Mouse (Mus musculus) large intestine, adult 2 months (tissue): ENCODE data around the gene Sbno1. TPM values are rescaled to one million over a fixed set of nuclear protein-coding genes. Genes with fewer than 3 reads are reported as not detected.

ENCODE experiments used
- DNase-seq: peaks from one replicate; pipeline ENCODE4 v3.0.0-alpha.2; 2012; ENCODE audit warnings: low read depth, low spot score
- WGBS: fragments of 180-500 bp; shearing (Covaris S2); methylation state at CpG from one replicate; pipeline ENCODE4 v1.1.7; 2018; 5-methylcytosine and 5-hydroxymethylcytosine counted together
- polyA plus RNA-seq: library from polyadenylated mRNA; depleted of rRNA; stranded (reverse); fragments of >200 nt; gene quantifications from 2 replicates; pipeline ENCODE4 v1.2.3, GENCODE M21; 2012

The Sbno1 gene
- polyA plus RNA-seq, 1 experiment = 9.9 TPM

DNA sequence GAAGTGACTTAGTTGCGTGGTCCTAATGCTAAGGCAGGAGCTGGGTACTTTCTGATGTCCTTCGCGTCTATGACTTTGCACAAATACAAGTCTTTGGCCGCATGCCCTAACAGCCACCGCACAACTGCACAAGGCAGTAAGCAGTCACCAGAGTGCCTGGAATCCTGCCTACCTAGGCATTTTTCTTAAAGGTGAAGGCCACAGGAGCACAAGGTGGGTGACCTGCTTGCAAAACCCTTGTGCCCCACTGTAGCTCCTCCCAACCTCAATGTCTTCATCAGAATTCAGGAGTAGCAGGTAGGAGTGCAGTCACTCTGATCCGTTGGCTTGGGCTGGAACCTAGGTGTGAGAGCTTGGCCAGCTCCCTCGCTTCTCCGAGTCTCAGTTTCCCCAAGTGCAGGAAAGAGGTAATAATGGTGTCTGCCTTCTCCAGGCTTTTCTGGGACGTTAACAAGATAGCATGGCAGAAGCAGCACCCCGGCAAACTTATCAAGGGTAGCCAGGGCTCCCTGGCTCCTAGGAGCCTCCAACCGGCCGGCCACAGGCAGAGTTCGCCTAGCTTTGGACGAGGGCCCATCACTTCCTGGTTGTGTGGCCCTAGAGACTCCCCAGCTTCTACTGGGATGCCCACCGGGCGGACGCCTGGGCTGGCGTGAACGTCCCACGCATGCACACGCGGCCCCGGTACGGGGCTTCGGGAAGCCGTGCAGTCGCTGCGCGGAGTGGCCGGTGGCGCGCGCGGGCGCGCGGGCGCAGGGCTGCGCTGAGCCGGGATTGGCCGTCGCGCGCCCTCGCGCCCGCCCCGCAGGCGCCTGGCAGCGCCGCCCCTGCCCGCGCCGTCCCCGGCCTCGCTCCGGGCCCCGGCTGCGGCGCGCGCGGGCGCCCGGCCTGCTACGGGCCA lies 19.1 kb upstream of the Sbno1 start:
- 7% methylated on average over 63 of the region's 66 CpGs for WGBS

DNA sequence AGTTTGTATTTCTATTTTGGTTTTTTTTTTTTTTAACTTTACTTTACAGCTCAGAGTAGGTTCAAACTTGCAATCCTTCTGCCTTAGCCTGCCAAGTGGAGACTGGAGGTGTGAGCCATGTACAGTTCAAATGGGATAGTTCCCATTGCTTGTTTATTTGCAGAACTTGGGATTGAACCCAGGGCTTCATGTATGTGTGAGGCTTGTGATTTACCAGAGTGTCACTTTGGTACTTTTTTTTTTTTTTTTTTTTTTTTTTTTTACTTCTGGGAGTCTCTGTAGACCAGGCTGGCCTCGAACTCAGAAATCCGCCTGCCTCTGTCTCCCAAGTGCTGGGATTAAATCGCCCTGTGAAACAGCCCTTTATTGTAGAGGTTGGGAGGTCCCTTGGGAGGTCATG lies 18.4 kb upstream of the Sbno1 start:
- 66% methylated on average over 3 of the region's 3 CpGs for WGBS
- DNase-seq = no peak

More for the DNA sequence above, 19.1 kb upstream of the Sbno1 start:
- DNase-seq = no peak

DNA sequence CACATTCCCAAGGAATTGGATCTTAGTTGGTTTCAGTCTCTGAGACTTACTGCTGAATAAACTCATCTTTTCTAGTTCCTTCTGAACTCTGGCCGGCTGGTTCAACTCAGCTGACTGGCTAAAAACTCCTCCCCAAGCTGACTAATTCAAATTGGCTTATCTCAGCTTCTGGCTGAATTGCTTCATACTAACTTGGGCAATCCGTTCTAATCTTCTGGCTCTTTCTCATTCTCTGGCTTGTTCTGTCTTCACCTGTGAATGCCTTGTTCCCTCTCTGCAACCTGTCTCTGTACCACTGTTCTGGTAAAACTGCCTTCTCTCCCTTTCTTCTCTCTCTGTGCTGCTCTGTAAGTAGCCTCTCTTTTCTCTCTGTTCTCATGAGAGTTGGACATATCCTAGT lies 16.8 kb upstream of the Sbno1 start:
- no peak for DNase-seq
- 35% methylated on average over 2 of the region's 2 CpGs for WGBS

DNA sequence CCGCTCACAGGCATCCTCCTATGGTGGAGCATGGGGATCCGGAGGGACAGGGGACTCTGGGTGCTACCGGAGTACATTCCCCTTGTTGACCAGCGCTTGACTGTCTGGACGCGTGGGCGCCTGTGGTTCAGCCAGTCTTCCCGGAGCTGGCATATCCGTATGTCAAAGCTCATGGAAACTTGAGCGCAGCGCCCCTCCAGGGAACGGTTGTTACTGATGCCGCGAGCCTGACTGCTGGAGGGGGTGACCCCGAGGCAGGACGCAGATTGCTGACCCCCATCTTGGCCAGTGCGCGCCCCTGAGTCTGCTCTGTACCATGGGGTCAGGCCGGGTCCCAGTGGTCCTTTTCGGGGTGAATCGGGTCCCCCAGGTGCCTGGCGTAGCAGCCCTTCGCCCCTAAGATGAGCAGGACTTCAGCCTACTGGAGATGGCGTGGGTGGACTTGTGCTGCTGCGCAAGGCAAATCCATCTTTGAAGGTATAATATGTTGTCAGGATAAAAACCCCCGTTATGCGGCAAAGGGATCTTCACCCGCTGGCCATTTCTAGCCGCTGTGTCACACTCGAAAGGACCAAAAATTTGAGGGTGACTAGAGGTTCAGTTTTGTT lies 14.4 kb upstream of the Sbno1 start:
- under 1% methylated on average over 30 of the region's 30 CpGs for WGBS
- no peak for DNase-seq

DNA sequence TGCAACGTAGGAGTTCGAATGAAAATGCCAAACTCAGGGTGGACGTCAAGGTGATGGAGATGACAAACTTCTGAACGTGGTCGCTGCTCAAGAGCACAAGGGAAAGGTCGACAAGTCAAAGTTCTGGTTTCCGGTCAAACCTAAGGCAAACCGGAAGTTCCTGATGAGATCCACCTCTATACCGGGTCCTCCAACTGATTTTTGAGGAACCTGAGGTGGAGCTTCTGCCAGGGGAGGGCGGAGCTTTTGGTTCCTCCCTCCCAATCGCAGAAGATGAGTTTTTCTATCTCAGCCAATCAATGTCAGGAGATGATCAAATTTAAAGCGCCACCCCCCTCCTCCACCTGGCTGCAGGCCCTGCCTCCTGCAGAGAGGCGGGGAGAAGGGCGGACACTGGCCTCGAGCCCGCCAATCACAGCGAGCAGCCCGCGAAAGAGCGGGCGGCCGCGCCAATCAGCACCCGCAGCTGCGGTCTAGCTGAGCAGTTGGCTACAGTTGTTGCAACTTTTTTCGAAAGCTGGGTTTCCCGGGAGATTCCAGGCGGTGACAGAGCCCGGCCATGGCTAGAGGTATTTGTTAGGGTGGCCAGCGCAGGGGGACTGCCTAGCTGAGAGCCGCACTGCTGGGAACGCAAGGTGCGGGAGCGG lies 13.8 kb upstream of the Sbno1 start, which contains the start of gene Kmt5a:
TSS of gene Kmt5a (plus strand) at position 484 of the 647 bp plus-strand sequence.
- DNase-seq = no peak

DNA sequence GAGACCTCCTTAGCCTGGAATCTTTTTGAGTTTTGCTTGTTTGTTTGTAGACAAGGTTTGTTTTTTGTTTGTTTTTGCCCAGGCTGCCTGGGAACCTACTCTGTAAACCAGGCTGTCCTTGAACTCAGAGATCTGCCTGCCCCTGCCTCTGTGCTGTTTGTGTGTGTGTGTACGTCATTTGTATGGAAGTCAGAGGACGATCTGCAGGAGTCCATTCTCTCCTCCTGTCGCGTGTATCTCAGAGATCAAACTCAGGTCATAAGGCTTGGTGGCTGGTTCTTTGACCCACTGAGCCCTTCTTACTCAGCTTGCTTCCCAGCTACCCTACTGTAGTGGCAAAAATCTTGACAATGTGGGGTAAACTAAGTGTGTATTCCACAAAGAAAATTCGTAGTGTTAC lies 12.9 kb upstream of the Sbno1 start:
- no peak for DNase-seq
- 59% methylated on average over 5 of the region's 5 CpGs for WGBS

More for the DNA sequence above, 13.8 kb upstream of the Sbno1 start, which contains the start of gene Kmt5a:
- under 1% methylated on average over 34 of the region's 34 CpGs for WGBS

DNA sequence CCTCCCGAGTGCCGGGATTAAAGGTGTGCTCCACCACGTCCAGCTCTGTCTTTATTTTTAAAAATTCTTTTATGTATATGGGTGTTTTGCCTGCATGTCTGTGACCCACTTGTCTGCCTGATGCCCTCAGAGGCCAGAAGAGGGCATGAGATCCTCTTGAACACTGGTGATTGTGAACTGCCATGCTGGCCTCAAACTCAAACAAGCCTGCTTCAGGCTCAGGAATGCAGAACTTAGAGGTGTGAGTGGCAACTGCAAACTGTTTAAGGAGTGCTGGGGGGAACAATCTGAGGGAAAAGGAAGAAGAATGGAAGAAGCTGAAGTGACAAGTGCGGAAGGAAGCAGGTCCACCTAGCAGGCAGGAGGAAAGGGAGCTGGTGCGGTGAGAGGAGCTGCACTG lies 12.4 kb upstream of the Sbno1 start:
- 74% methylated on average over 5 of the region's 5 CpGs for WGBS

DNA sequence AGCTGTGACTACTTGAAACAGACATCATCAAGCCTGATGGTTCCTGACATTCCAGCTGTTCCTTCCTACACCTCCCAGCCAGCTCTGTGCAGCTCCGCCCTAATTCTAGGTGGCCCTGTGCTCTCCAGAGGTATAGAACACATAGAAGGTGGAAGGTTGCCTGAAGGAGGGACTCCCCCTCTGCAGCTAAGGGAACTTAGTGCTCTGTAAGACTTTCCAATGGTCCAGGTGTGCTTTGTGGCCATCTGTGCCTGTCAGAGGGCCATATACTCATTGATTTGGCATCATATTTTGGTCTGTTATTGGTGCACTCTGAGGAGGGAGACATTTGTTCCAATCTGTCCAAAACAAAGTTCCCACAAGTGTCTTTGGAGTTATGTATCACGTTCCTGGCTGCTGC lies 7.2 kb upstream of the Sbno1 start:
- DNase-seq = no peak

More for the DNA sequence above, 12.4 kb upstream of the Sbno1 start:
- no peak for DNase-seq

DNA sequence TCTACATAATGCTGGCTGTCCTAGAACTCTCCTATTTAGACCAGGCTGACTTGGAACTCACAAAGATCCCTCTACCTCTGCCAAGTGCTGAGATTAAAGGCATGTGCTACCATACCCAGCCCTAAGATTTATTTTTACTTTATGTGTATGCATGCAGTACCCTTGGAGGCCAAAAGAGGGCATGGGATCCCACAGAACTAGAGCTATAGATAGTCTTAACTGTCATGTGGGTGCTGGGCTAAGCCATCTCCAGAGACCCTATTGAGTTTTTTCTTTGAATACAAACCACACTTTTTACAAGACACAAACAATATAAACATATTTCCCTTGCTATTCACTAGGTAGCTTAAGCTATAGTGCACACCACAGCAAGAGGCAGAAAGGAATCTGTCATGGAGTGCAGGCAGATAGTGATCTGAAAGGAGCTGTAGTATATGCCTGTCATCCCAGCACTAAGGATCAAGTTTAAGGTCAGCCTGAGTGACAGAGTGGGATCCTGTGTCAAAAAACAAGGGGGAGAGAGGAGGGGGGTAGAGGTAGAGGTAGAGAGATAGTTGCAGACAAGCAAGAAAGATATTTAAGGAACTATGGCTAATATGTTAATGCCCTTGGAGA lies 6.7 kb upstream of the Sbno1 start:
- DNase-seq = no peak

More for the DNA sequence above, 7.2 kb upstream of the Sbno1 start:
- WGBS = 70% methylated on average over 2 of the region's 2 CpGs

DNA sequence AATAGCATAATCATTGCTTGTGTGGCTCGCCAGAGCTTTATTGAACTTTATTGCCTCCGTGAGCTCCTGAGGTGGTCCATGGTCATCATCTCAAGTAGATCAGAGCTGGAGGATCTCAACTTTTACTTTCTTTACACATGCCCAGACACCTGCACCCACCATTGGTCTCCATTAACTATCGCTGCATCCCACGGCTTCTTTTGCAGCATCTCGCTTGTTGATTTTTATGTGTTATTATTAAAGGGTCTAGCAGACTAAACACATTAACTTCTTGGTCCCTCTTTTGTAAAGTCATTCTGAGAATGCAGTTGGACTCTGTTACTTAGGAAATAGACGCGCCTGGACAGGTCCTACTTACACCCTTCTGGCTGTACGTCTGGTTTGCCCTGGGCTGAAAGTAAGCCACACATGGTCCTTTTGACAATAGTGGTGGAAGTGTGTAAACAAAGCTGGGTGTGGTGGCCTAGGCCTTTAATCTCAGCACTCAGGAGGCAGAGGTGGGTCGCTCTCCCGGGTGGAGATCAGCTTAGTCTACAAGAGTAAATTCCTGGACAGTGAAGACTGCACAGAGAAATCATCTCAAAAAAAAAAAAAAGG lies 772 bp upstream of the Sbno1 start:
- DNase-seq = no peak
- WGBS = 58% methylated on average over 10 of the region's 10 CpGs

DNA sequence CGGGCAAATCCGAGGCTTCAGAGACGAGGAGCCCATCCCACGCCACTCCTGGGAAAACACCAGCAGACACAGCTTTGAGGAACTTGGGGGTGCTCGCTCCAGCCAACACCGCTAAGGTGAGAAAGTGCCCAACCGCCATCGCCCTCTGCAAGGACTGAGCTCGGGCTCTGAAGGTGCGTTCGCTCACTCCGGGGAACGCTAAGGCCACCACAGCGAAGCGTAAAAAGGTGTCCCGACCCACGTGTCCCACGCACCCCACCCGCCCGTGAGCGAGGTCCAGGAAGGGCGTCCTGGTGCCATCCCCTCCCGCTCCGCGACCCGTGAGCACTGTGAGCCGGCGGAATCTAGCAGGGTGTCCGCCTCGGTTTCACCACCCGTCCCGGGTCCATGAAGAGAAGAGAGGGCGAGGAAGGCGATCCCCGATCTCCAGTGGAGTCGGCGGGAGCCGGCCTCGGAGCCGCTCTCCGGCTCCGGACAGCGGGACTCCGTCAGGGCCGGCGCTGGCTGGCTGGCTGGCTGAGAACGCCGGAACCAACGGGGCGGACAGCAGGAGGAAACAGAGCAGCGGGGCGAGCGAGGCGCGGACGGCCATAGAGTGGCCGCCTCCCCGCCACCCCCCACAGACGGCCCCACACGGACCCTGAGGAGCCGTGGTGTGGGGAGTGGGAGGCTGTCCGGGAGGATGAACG lies 934 bp downstream of the Sbno1 start:
- under 1% methylated on average over 63 of the region's 63 CpGs for WGBS
- DNase-seq = no peak

DNA sequence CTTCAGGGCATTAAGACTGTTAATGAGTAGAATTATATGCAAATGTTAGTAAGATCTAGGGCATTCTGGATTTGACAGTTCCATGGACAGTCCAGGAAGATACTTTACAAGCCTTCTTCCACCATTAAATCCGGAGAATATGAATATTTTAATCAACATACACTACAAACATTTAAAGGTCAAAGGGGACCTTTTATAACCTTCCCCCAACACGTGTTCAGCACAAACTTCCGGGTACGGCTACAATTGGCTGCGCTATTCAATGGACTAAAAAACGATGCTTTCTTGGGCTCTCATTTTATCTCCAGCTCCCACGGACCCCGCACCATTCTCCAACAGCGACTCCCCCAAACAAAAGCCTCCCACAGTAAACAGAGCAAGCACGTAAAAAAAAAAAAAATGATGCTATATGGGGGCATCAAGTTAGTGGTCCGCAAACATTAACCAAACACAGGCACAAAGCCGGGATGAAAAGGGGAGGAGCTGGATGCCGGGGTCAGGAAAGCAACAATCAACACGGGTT lies 1.5 kb downstream of the Sbno1 start:
- WGBS = under 1% methylated on average over 14 of the region's 14 CpGs
- no peak for DNase-seq

DNA sequence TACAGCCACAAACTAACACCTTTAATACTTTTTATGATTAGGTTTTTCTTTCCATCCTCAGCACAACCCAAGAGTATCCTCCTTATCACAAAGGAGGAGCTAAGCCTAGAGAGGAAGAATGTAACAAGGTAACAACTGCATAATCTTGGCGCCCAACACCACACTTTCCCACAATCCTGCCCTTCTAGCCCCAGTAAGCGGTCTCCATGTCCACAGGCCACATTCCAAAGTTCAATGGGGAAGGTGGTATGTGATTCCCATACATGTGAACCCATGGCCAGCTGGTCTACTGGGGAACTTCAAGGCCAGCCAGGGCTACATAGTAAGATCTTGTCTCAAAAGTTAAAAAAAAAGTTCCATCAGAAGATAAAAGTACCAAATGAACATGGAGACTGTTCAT lies 4.0 kb downstream of the Sbno1 start:
- 69% methylated on average over 2 of the region's 2 CpGs for WGBS
- DNase-seq = no peak

DNA sequence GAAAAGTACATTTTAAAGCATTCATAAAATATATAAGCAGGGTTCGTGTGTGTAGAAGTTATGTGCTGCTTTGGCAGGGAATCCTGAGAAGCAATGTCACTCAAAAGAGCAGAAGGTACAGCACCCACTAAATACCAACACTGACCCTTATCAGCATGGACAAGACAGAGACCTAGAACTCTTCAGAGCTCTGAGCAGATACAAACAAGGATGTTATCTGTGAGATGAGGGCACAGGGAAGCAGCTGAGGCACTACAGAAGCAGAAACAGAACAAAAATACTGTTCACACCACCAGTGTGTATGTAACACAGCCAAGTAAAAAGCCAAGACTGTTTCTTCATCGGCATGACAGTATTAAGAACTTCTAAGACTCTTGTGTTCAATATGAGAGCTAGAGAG lies 6.9 kb downstream of the Sbno1 start:
- DNase-seq = no peak
- 84% methylated on average over 2 of the region's 2 CpGs for WGBS

DNA sequence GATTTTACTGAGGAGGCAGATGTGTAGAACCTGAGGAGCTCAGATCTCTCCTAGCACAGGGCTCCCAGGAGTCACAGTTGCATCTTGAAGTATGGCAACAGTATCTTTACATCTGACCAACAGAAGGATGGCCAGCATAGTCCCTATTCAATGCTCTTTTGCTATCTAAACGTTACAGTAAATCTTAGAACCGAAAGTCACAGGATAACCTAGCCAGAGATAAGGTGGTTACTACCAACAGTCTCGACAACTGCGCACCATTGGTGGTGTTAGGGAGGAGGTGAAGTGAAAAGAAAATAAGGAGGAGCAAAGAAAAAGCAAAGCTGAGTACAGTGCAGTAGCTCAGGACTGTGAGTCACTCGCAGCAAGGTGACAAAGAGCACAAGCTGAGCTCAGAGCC lies 13.6 kb downstream of the Sbno1 start:
- no peak for DNase-seq
- 89% methylated on average over 5 of the region's 5 CpGs for WGBS

DNA sequence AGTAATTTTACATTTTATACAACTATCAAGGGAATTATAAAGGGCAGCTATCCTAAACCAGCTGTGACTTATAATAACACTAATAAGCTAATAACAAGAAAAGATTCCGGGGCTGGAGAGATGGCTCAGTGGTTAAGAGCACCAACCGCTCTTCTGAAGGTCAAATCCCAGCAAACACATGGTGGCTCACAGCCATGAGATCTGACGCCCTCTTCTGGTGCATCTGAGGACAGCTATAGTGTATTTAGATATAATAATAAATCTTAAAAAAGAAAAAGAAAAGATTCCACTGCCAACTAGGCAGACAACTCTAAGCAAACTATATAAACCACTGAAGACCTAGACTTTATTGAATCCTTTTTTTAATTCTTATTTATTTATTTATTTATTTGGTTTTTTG lies 15.0 kb downstream of the Sbno1 start:
- 76% methylated on average over 3 of the region's 3 CpGs for WGBS
- no peak for DNase-seq

DNA sequence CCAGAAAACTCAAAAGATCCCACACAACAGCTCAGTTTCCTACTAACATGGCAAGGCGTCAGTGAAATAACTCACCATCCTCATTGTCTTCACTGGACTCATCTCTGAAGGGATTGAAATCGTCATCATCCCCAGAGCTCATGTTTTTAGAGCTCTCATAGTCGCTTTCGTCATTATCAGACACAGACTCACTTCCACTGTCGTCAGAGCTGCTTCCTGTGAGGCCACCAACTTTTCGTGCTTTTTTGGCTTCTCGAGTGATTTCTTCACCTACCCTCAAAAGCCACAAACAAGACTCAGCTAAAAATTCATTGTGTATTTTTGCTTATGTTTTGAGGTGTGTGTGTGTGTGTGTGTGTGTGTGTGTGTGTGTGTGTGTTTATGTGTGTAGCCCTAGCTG lies 32.1 kb downstream of the Sbno1 start:
- DNase-seq = no peak
- 83% methylated on average over 7 of the region's 7 CpGs for WGBS

DNA sequence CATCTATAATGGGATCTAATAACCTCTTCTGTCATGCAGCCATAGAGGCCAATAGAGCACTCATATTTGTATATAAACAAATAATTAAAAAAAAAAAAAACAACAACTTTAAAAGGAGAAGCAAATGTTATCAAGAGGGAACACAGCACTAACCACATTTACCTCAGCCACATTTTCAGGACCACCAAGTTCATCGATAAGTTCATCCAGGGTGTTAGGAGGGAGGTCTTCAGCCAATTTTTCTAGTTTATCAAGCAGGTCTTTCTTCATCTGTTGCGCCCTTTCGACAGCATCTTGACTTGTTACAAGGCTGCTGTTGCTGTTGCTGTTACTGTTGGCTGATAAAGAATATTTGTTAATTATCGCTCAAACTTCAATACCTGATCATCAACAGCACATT lies 33.4 kb downstream of the Sbno1 start:
- 98% methylated on average over 4 of the region's 4 CpGs for WGBS
- no peak for DNase-seq

DNA sequence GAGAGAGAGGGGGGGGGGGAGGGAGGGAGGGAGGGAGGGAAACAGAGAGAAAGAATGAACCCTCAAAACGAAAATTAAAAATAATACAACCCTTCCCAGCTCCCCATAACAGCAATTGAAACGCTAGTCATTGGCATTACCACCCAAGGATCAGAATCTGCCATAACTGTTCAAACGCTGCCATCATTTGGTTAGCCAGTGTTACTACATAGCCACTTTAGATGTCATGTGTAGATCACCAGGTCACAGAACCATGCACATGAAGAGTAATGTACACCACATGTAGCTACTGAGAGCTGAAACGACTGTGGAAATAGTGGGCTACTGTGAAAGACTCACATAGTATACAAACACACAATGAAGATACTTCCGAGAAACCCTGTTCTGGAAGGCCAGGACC lies 37.9 kb downstream of the Sbno1 start:
- WGBS = 61% methylated on average over 5 of the region's 5 CpGs
- no peak for DNase-seq
